Mouse (Mus musculus) cerebellum, adult 2 months (tissue): ENCODE measurements around the gene Aldh9a1.

ENCODE experiments used
- CTCF ChIP-seq: fragments of 200-500 bp; IDR thresholded peaks from 2 replicates; pipeline ENCODE4 v1.5.1; 2011; ENCODE audit warnings: low read depth, mild to moderate bottlenecking, control low read depth, low read length, moderate library complexity, borderline replicate concordance; ENCODE audit not compliant: insufficient read depth
- POLR2A ChIP-seq: fragments of 200-500 bp; IDR thresholded peaks from 2 replicates; pipeline ENCODE4 v1.6.1; 2011; ENCODE audit warnings: low read length, control low read depth, borderline replicate concordance; ENCODE audit not compliant: insufficient read depth

DNA sequence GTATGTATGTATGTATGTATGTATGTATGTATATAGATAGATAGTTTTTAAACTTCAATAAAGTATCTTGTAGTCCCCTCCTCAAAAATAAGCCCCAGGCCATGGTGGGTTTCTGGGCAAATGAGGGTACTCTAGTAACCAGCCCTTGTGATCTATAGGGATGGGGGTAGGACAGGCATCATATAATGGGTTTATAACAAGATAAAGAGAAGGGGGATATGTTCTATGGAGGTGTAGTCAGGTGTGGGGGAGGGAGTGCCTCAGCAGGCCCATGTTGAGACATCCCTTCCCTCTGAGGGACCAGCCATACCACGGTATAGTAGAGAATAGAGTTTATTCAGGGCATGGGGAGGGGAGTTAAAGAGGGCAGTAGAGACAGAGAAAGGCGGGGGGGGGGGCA lies 36.7 kb downstream of the Aldh9a1 start:
- no peak for TF ChIP-seq CTCF
- no peak for TF ChIP-seq POLR2A
